Mouse (Mus musculus) layer of hippocampus, adult 18-20 months (tissue): ENCODE data around the gene Nr3c2. TPM values are rescaled to one million over a fixed set of nuclear protein-coding genes. Genes with fewer than 3 reads are reported as not detected.

Experiments
- DNase-seq, 2 experiments: peaks; one replicate each; pipeline ENCODE4 v3.0.0; 2022; ENCODE audit warnings: low spot score in 2 of 2
- long read RNA-seq: library from polyadenylated mRNA; stranded (forward); transcript quantifications from one replicate; pipeline ENCODE4 v2.0.0, GENCODE M21; 2021
- total RNA-seq, 2 experiments: library from RNA; stranded (reverse); gene quantifications; 2 replicates each; pipeline ENCODE4 v1.2.3; 2021

Gene Nr3c2
- 100 to 1,000 TPM; 144 to 162 TPM for total RNA-seq
- long read RNA-seq, full-length matches to known transcripts, result 43 of 104 reads
- long read RNA-seq, partial matches to known transcripts, result 42 of 104 reads
- long read RNA-seq, other reads (novel, unspliced or antisense), result 19 of 104 reads

DNA sequence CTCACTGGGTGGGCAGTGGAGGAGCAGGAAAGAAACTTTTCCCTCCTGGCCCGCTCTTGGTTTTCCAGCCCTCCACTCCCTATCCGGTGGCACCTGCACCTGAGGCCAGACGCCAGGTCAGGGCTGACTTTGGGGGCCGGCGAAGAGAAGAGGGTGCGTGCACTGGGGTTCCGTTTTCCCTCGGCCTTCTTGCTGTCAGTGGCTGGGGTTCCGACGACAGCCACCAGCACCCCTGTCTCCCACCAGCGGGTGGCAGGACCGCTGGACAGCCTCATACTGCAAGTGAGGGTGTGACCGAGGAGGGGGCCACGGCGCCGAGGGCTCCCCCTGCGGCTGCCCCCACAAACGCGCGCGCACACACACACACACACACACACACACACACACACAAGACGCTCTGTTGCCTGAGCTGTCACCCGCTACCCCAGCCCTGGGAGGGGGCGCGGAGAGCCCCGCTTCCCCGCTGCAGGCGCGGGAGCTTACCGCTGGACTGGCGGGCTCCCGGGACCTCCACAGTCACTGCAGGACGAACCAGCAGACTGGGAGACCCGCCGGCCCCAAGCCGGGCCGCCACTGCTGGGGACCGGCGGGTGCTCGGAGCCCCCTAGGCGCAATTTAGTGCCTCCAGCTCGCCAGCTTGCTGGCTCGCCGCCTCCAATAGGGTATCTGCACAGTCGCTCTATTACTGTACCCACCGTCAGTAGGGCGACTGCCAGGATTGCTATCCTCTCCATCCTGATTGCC, at the start of gene Nr3c2:
Nr3c2 (plus strand) TSS at position 32 of the 744 bp plus-strand sequence.
- peak; percentile 44 to 62 for DNase-seq

DNA sequence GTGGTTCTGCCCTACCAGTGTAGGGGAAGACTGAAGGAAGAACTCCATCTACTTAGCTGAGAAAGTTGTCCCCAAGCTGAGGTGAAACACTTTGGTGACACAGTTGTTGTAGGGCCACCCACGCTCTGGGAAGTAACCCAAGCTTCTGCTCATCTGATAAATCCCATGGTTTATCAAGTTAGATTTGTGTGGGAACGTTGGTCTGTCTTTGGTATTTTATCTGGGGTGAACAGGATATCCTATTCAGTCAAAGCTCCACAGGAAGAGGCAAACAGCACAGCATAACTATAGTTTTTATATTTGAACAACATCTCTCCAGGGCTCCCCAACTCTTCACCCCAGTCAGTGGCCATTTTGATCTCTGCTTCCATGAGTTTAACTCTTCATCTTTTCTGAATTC, 40.7 kb upstream of the Nr3c2 start:
- no peak for DNase-seq

DNA sequence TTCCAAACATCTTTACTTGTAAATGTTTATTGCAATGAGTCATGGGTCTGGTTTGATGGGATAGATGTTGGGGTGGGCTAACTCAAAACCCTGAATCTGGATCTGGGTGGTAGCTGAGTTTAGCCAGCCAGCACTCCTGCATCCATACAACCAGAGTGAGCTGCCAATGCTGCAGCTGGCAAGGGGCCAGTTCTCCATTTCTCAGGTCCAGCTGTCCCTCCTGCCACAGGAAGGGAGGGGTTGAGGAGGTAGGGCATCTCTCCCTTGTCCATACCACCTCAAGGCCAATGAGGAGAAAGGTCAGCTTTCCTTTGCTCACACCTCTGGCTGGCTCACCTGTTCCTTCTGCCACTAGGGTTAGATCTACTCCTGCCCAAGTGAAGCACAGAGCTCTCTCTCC, 39.5 kb upstream of the Nr3c2 start:
- no peak for DNase-seq

DNA sequence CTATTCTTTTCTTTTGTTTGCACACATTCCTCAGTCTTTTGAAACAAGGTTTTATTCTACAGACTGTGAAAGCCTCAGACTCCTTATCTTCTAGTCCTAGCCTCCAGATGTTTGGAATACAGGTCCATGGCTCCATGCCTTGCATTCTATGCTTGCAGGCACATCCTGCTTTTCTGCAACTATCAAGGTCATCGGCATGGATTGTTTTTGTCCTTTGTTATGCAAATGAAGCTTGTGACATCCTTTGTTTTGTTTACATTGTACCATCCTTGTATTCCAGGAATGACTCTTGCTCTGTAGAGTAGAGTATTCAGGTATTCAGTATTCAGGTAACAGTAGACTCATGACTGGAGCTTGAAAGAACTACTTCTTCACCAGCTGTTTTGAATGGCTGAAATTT, 36.2 kb upstream of the Nr3c2 start:
- DNase-seq, result no peak

DNA sequence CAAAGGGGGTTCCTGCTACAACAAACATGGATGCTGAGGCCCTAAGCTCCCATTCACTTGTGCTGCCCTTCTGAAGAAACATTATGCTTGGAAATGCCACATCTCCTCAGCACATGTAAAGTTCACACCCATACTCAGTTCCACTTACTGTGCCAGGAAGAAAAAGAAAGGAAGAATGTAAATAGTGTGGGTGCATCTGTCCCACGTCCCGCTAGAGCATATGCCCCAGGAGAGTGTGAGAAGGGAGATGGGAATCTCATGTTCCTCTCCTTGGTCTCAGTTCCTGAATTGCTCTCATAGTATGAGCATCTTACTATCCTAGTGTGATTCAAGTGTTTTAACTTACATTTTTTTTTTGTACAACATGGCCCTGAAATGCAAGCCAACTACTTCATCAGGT, 22.4 kb upstream of the Nr3c2 start:
- peak in 1 of 2 experiments; percentile 44 for DNase-seq

DNA sequence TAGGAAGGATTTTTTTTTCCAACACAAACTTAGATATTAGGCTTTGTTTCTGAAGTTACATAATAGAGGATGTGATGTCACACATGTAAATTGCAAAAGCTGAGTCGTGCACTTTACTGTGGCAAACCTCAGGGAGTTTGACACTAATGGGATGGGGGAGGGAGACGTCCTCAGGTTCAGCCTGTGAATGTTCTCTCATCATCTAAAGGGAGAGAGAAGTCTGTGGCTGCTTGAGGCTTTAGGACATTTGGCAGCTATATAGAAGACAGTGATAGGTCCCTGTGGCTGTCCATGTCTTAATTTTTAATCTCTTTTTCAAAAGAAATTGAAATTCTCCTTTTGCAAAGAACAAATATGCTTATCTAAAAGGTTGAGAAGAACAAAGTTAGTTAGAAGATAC, 2.2 kb upstream of the Nr3c2 start:
- DNase-seq, result no peak

DNA sequence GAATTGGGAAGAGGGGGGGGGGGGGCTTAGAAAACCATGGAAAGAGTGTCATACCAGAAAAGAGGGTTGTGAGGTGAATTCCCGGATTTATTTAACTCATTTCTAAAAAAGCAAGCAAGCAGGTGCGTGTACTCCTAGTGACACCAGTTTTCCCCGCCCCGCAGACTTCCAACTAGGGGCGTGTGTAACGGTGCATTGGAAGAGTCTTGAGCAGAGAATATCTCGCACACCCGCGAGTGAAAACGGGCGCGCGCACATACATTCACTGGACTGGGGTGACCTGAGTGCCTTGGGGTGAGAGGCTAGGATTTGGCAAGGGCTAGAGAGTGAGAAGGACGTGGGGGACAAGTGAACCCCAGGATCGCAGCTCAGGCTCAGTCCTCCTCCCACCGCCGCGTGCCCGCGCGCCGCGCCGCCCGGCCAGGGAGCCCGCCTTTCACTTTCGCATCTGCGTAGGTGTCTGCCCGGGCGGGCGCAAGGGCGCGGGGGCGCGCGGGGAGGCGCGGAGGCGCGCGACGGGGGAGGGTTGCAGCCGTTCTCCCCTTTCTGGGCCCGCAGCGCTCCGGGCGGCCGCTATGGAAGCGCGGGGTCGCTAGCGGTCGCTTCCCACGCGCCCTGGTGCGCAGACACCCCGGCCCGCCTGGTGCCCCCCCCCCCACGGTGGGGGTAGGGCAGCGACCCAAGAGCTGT, 376 bp upstream of the Nr3c2 start:
- DNase-seq, result peak; percentile 59 to 75

DNA sequence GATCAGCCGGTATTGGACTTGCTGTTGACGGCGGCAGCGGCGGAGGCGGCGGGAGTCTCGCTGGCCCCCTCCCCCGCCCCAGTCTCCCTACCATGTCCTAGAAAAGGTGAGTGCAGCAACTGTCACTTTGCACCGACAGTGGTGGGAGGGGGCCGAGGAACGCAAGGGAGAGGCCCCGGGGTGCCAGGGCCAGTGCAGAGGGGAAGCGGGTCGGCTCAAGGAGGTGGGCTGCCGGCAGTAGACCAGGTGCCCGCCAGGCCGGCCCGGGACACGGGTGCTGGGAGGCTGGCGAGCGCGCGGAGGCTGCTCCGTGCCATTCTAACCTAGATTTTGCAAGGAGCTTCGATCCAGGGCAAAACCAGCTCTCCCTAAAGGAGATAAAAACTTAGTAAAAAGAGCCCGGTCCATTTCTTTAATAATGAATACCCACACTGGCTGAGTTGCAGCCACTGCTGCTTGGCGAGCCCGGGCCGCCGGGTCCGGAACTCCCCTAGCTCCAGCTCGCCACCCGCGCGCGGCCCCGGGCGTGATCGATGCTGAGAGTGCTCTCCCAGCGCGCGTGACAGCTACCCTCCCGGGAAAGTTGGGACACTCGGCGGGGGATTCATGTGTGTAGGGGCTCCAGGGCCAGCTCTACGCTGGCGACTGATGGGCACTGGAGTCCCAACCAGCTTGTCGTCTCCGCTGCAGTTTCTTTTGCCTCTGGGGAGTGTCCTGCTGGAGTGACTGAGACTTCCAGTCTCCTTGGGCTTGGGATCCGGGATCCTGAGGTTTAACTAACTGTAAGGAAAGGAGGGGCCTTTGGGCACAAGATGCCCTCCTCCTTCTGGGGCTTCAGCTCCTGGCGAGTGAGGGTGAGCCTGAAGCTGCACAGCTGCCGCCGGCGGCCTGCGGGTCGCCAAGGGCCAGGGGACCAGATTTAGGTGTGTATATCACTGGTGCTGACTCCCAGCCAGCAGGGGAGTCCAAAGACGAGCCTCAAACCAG, 1.2 kb downstream of the Nr3c2 start:
- peak; percentile 48 to 68 for DNase-seq

DNA sequence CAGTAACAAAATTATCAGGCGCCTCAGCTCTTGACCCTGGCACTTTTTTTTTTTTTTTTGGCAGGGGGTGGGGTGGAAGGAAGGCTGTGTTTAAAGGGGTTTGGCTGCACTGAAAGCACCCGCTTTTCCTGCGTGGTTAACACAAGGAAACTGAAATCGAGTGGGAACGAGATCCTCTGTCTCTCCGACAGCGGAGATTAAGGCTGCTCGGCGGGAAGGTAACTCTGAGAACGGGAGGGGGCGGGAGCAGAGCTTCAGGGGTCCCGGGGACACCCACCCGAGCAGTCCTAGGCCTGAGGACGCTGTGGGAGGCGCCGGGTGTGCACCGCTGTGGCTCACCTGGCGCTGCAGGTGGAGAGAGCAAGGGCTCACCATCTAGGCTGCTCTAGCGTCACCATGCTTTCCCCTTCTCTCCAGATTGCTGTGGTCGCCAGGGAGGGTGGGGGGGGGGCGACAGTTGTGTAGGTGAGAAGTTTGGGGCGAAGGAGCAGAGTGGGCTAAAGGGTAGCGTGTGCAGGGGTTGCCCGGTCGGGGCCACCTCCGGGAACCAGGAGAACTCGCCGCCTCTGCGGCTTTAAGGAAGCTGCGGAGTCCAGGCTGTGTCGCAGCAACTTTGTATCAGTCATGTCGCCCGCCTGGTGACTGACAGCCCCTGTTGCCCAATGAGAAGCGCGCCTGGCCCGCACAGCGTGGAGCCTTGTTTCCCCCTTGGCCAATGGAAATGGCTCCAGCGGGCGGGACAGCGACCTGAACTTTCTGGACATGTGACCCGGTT, 2.4 kb downstream of the Nr3c2 start:
- DNase-seq, result peak; percentile 97 to 99

DNA sequence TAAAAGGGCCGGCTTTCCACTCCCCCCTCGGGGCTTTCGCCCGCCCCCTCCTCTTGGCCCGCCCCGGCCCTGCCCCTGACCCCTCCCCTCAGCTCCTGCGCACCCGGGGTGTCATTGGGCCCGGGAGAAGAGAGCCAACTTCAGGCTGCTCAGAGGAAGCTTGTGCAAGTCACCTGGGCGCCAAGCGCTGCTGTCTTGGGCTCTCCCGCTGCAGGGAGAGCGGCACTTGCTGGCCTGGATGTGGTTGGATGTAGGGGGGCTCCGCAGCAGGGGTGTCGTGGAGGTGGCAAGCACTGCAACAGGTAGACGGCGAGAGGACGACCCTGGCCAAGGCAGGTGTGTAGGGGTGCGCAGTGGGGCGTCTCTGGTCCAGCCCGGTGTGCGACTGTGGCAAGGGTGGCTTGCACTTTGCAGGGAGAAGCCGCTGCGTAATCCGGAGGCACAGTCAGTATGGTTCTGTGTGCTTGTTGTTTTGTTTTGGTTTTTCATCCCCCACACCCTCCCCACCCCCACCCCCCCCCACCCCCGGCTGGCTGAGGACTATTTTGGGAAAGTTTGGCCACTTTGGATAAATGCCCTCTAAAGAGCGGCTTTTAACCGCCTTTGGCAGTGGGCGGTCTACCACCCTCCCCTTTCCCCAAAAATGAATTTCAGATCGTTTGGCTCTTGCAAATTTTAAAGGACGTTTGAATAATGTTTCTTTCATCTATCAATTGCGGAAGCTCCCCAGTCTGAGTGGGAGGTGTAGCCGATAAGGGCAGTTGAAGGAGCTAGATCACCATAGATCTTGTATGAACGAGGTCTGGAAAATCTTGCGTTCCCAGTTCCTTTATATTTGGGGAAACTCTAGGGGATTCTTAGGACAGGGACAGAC, 3.2 kb downstream of the Nr3c2 start:
- DNase-seq, result no peak

DNA sequence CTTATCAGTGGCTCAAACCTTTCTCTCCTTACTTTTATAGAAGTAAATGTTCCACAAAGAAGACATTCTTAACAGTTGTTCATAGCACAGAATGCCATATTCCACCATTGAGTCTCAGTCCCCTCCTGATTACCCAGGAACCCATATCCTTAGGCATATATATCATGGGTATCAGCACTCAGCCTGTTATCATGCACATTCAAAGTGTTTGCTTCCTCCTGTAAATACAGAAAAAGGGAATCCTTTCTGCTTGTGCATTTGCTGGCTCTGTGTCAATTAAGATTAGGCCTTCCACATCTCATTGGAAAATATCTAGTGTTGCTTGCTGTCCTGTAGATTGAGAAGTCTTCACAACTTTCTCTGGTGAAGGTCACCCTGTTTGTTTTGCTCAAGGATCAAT, 12.0 kb downstream of the Nr3c2 start:
- no peak for DNase-seq

DNA sequence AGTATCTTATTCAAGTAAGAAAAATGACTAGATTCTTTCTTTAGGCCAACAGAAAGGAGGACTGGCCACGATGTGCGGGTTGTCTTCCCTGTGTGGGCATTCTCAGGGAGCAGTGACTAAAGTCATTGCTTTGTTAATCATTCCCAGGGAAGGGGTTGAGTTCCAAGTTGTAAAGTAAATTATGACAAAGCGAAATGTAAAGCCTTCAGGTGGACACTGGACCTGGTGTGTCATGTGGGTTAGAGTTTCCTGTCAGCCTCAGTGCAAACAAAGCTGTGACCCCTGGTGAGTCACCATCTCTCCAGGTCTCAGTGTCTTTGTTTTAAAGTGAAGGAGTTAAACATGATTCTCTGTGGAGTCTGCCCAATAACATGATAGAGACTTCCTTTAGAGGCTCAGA, 13.4 kb downstream of the Nr3c2 start:
- DNase-seq, result peak in 1 of 2 experiments; percentile 1

DNA sequence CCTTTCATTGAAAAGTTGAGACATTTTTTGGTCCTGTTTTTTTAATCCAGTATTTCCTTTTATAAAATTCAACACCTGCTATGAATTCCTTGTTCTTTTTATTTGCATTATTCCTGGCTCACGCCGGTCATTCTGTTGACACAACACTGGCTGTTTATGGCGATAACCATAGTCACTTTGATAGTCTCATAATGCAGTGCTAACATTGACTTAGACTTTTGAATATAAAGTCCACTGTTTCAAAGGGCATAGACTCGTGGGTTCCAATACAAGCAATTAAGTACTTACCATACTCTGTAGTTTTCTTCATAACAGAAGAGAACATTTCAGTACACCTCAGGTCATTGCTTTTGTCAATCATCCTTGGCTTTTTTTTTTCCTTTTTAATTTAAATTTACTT, 14.0 kb downstream of the Nr3c2 start:
- DNase-seq, result peak in 1 of 2 experiments; percentile 0

DNA sequence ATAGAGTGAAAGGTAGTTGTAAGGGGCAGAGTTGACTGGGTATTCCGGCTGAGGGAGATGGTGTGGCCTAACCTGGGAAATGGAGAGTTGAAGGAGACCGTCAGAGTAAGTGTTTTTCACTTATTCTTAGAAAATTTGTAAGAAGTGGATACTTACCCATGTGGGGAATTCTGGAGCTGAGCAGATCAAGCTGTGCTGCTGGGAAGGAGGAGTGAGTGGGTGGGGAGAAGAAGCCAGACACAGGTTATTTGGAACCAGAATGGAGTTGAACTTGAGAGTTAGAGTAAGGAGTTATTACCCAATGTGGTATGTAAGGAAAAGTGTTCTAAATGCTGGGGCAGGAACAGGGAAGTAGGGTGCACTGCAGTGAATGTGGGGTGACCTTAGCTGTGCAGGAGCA, 16.0 kb downstream of the Nr3c2 start:
- DNase-seq, result no peak

DNA sequence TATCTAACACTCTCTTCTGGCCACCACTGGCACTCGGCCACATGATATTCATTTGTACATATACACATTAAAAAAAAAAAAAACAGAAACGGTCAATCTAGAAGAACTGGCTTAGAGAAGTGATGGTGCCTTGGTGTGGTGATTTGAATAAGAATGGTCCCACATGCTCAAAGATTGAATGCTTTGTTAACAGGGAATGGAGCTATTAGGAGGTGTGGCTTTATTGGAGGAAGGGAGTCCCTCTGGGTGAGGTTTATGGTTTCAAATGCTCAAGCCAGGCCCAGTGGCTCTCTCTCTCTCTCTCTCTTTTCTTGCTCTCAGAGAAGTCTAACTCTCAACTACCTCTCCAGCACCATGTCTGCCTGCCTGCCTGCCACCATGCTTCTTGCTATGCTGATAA, 20.3 kb downstream of the Nr3c2 start:
- no peak for DNase-seq

DNA sequence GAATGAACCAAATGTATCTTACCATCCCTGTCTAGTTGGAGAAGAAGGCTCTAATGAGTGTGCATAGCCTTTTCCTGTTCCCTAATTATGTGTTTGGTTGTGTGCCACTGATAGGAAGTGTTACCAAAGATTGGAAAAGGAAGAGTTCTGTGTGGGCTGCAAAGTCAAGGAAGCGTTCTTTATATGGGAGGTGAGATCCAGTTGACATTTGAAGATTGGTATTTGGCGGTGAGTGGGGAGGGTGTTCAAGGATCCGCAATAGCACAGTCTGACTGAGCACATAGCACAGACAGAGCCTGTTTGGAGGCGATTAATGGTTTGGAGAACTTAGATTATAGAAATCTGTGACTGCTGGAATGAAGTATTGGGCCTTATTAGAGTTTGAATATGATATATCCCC, 24.9 kb downstream of the Nr3c2 start:
- DNase-seq, result no peak

DNA sequence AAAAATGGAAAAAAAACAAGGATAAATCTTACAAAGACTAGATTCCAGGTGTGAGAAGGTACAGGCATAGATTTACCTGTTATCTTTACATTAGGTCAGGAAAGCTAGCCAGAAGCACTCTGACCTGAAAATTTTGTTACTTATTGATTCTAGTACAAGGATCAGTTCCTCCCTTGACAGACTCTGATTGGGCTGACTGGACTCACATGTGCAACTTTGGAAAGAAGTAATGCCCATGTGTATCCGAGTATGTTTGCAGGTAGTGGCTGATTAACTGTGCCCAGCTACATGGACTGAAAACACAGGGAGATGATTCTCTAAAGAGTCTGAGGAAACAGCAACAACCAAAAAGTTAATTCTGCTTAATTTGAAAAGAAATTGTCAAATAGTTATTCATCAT, 29.1 kb downstream of the Nr3c2 start:
- DNase-seq, result no peak

DNA sequence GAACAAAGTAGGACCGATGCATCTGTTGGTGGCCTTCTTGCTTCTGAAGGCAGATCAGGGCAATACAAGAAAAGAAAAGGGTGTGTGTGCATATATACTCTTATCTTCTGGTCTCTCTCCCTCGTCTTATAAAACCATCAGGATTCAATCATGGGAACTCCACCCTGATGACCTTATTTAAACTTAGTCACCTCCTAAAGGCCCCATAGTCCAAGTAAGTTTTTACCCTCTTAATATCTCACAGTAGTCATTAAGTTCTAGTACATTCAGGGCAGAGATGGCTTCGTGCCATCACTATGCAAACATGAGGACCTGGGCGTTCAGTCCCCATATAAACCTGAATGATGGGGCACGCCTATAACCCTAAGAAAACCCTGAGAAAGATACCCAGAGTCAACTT, 29.6 kb downstream of the Nr3c2 start:
- no peak for DNase-seq

DNA sequence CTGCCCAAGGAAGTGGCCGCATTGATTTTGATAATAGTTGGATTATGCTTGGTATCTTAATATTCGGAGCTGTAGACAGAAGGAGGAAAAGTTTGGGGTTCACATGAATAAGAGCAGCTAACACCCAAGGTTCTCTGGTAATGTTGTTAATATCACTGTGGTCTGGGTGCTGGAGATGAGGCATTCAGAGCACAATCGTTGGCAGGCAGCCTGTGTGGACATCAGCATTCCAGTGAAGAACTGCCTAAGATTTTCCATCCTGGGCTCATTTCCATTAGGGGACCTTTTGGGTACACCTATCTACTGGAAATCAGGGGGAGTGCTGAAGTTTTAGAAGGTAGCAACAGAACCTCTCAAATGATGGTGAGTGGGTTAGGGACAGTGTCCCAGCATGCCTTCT, 65.8 kb downstream of the Nr3c2 start:
- no peak for DNase-seq

DNA sequence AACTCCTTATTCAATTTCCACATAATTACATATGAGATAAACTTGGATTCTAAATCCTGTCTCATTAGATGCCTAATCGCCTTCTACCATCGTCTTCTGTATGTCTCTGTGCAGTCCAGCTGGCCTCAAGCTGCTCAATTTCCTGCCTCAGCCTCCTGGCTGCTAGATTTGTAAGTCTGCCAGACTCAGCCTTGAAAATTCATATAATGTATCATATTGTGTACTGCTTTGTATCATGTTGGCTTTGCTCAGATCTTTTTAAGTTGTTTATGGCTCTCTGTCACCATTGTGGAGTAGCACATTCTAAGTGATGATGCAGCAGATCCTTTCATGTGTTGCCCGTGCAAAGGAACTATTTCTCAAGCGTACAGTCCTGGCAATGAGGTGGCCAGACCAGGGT, 71.9 kb downstream of the Nr3c2 start:
- DNase-seq, result no peak
